Mouse (Mus musculus): ENCODE results near the gene Kmo.

Gene Kmo

DNA sequence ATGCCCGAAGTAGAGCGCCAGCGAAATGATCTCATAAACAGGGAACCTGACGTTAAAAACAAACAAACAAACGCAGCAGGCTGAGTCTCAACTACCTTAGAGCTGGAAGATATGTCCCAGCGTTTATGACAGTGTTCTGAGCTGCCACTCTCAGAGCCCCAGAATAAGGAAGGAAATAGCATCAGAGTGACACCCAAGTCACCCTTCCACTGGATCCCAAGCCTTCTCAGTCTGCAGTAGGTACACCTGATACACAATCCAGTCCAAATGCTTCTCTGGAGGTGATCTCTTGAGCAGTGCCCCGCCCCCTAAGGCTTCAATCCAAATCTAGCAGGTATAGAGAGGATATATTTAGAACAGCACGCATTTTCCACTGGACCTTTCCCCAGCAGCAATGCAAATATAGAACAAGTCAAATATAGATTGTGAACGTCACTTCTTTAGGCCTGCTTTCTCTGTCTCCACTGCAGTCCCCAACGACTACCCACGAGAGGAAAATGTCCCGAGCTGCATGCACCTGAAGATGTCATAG is 73.3 kb downstream of the Kmo start:
- in situ Hi-C loops (cut with MboI), result loop anchor here (10.0 kb wide), 1 partner anchor 191 kb away; the partner anchor contains the start of gene Exo1

DNA sequence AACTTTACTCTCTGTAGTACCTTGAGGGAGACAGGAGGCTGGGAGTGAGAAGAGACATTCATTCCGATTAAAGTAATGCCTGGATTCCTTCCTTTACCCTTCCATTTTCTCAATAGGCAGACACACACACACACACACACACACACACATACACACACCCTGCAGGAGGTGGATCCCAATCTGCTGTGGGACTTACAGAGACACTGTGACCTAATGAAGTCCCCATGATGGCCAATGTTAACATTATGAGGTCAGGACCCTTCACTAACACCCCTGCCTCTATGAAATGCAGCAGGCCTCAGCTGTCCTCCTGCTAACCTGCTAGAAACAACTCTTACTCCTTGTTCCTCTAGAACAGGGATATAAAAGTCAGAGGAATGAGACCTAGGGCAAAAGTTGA is 78.1 kb downstream of the Kmo start, which contains the start of gene Wdr64:
TSS of gene Wdr64 (plus strand) at position 301 of the 400 bp plus-strand sequence.
- in situ Hi-C loops (cut with MboI), result loop anchor here (10.0 kb wide), 1 partner anchor 187 kb away; the partner anchor contains the start of gene Exo1

DNA sequence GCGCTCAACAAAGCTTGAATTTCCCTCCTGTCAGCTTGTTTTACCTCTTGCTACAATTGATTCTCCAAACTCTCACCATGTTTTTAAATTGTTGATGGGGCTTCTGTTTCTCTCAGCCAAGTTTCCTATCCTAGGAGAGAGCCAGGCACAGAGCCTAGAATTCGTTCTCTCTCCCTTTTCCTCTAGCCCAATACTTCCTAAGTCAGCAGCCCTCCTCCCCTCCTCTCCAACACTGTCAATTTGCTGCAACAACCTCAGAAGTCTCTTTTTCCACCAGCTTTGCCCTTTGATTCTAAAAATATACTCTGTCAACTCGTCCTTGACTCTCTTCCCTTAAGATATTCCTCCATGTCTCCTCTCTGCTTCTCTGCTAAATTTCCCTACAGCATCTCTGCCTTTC is 79.2 kb downstream of the Kmo start:
- in situ Hi-C loops (cut with MboI), result loop anchor here (10.0 kb wide), 1 partner anchor 185 kb away; the partner anchor contains the start of gene Exo1

DNA sequence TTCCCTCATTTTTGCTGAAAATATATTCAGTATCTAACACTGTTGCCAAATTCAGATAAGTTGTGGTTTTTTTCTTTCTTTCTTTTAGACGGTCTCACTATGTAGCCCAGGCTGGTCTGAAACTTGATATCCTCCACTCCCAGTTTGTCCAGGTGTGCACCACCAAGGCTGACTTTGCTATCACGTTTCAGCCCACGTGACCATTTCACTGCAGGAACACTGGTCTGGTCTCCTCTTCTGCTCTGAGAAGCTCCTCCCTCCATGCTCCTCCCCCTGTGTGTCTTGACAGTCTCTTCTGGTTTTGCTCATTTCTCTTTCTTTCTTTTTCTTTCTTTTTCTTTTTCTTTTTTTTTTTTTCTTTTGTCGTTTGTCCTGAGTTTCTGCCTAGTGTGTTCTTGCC is 79.6 kb downstream of the Kmo start:
- in situ Hi-C loops (cut with MboI), result loop anchor here (10.0 kb wide), 1 partner anchor 185 kb away; the partner anchor contains the start of gene Exo1

DNA sequence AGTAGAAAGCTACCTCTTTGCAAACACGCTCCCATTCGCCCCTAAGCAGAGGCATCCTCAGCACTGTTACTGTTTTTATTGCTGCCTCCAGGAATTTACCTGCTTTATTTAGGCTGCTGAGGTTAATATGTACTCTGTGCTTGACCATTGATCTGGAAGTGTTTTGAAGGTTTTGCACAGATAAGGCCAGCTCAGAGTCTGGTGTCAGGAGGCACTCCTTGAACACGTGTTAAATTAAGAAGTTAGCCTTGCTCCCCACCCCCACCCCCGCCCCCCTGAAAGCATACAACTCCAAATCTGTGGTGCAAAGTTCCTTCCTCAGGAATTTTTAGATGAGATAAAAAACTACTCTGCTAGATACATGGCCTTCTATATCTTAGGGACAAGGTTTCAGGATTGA is 81.0 kb downstream of the Kmo start:
- in situ Hi-C loops (cut with MboI), result no loop called here

DNA sequence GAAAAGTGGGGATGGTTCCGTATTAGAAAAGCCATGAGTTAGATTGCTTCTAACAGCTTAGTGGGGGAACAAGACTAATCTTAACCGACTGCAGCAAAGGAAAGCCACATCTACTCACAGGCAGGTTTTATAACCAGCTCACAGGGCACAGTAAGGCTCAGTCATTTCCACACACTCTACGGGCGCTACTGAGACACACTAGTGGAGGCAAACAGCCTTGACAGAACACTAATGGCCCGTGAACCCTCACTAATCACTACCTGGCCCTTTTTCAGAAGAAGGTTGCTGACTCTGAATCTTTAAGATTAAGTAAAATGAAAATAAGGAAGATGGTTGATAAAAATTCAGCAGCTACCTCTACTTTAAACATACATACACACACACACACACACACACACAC is 87.4 kb downstream of the Kmo start:
- in situ Hi-C loops (cut with MboI), result no loop called here

DNA sequence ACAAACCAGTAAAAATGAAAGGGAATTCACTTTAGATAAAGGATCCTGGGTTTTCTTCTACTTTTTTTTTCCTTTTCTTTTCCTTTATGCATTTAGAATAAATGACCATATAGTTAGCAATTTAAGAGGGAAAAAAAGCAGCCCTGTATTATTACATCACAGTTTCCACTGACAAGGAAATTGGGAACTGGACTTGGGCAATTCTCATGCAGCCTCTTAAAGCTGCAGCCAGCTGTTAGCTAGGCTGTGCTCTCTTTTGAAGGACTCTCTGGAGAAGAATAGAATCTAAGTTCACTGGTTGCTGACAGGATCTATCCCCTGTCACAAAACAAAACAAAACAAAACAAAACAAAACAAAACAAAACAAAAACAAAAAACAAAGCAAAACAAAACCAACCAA is 87.8 kb downstream of the Kmo start:
- in situ Hi-C loops (cut with MboI), result no loop called here

All from mature B cell (primary cell).